Mouse (Mus musculus) telencephalon, adult 2 months (tissue): Measurements from ENCODE around the gene S1pr4.

Experiments used
- DNase-seq: peaks from one replicate; pipeline ENCODE4 v3.0.0-alpha.2; 2011; ENCODE audit warnings: low read depth, low spot score

Gene S1pr4

GRCm38 (mm10) chr10:81500032-81500431 lies at the start of gene S1pr4:
Gene S1pr4 (minus strand): TSS chr10:81500132.
- no peak for DNase-seq

DNA sequence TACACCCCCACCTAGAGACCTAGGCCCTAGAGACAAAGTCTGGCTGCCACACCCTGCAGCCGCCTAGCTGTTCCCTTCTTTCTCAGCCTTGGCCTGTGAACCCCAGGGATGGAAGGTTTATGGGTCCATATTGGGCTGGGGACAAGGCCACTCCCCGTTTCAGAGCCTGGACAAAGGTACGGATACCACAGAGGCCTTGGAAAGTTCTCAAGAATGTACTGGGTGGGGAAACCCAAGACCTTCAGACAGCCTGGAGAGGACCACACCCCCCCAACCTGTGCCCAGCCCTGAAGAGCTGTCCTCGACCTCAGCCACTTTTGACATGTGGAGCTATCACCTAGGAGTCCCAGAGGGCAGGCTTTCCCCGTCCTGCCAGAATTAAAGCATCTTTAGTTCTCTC lies 49.0 kb upstream of the S1pr4 start:
- DNase-seq = no peak

DNA sequence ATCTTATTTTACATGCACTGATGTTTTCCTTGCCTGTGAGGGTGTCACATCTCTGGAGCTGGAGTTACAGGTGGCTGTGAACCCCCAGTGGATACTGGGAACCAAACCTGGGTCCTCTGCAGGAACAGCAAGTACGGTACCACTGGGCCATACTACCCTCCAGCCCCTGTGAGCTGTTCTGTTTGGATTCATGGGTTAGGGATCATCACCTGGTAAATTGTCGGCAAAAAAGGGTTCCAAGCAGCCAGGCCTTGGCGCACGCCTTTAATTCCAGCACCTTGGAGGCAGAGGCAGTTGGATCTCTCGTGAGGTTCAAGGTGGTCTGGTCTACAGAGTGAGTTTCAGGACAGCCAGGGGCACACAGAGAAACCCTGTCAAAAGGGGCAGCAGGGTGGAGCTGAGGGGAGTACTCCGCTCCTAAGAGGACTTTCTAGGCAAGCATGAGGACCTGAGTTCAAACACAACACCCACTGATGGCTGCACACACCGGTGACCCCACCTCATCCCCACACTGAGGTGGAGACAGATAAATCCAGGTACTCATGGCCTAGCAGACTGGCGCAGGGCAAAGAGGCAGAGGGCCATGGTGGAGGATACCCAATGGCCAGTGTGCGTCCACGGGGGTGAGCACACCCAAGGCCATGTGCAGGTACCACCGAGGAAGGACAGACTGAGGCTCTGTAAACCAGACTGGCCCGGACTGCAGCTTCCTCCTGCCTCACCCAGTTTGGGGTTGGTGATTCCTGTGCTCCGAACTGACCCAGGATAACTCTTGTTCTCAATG lies 47.0 kb upstream of the S1pr4 start:
- DNase-seq = no peak

GRCm38 (mm10) chr10:81546332-81546731 lies 46.4 kb upstream of the S1pr4 start:
- no peak for DNase-seq

DNA sequence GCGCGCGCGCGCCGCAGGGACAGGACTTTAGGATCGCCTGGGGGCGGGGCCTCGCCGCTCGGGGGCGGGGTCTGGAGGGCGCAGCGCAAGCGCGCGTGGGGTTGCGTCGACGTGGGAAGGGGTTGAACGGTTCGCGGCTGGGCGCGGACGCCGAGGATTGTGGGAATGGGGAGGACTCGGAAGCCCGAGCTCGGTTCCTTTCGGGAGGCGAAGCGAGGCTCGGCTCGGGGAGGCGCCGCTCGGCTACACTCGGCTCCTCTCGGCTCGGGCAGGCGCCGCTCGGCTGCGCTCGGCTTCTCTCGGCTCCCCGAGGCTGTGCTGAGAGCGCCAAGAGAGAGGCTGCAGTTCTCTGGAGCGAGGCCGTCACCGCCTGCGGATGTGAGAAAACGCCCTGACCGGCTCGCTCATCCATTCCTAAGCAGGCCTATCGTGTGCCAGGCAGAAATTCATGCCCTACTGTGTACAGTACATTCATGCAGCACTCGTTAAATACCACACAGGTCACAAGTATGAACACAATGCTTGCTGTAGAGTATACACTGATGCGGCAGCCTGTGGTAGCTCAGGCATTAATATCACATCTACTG lies 45.3 kb upstream of the S1pr4 start, which contains the start of gene Gna11:
Gene Gna11, minus strand, starts transcription at position 30 of the 587 bp plus-strand sequence.
- DNase-seq = peak; percentile 98

DNA sequence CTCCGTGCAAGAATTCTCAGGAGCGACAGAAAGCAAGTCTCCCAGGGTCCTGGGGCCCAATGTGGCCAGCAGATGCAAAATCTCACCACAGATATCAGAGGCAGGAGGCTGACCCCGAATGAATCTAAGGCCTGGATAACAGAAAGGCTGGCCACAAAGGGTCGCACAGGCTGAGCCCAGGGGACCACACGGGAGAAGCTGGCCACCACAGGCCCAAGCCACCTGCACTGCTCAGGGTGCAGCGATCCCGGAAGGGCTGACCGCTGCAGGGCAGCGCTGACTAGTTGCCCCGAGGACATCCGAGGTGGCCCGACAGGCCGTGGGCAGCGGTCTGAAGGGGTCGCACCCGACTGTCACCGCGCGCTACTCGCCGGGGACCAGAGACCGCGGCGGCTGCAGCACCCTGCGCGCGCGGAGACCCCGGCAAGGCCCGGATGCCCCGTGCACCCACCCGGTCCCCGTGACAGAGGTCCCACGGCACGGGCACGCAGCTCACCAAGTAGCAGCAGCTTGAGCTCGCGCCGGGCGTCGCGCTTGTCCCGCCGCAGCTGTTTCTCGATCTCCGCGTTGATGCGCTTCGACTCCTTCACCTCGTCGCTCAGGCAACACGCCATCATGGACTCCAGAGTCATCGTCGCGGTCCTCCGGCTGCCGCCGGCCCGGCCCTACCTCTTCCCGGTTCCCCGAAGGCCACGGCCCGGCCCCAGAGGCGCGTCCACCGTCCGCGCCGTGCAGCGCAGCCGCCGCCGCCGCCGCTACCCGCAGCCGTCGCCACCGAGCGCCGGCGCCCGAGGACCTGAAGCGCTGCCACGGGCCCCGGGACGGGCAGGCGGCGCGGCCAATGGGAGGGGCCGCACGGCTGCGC lies 44.6 kb upstream of the S1pr4 start:
- no peak for DNase-seq

GRCm38 (mm10) chr10:81543633-81544032 lies 43.7 kb upstream of the S1pr4 start:
- DNase-seq = no peak

GRCm38 (mm10) chr10:81542727-81543460 lies 43.0 kb upstream of the S1pr4 start:
- no peak for DNase-seq

- DNase-seq = no peak
Observed at GRCm38 (mm10) chr10:81541803-81542202, 41.9 kb upstream of the S1pr4 start.

DNA sequence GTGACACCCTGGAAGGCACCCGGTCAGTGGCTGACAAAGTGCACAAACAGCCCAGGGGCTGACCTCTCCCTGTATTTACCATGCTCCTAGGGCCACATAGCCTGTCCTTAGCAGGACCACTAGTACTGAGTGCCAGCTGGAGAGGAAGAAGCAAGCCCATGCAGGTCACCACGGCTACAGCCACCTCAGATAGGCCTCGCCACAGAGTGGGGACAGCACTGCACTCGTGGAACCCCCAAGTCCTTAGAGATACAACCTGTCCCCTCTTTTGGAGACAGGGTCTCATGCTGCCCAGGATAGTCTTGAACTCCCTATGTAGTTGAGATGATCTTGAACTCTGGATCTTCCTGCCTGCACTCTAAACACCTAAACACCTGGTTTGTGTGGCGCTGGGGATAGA lies 41.4 kb upstream of the S1pr4 start:
- DNase-seq = no peak

- peak; percentile 58 for DNase-seq
Observed at GRCm38 (mm10) chr10:81538321-81539048, 38.6 kb upstream of the S1pr4 start.

DNA sequence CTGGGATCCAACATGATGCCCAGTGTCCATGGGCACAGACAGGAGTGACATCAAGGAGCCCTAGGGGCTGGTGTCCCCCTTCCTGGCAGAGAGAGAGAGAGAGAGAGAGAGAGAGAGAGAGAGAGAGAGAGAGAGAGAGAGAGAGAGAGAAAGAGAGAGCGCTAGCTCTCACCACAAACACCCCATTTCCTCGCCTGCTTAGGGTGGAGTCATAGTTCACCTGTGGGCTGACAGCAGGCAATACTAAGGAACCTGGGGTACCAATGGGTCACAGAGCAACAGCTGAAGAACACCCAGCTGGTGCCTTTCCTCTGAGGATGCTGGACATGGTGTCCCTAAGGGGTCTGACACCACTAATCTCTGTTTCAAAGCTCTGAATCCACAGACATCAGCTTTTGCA lies 37.5 kb upstream of the S1pr4 start:
- no peak for DNase-seq

DNA sequence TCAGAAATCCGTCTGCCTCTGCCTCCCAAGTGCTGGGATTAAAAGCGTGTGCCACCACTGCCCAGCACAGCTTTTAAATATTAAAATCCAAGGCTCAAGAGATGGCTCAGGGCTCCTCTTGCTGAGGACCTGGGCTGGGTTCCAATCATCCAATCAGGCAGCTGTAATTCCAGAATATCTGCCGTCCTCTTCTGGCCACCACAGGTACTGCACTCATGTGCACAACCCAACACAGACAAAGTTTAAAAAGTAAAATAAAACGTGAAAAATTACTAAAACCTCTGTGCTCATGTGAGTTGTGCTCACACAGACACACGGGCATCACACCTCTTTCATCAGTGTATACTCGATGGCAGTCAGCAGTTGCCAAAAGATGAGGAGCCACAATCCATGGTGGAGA lies 36.8 kb upstream of the S1pr4 start:
- no peak for DNase-seq

DNA sequence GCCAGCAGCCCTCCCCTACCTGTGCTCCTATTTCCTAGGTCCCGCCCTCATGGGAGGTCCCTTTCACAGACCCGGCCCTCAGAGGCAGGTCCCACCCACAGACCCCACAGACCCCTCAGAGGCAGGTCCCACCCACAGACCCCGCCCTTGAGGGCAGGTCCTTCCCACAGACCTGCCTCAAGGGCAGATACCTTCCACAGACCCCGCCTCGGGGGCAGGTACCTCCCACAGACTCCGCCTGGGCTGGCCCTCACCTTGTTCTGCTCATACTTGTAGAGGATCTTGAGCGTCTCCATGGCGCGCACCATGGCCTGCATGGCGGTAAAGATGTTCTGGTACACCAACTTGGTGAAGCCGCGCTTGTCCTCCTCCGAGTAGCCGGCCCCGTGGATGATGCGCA lies 34.9 kb upstream of the S1pr4 start:
- DNase-seq = no peak

DNA sequence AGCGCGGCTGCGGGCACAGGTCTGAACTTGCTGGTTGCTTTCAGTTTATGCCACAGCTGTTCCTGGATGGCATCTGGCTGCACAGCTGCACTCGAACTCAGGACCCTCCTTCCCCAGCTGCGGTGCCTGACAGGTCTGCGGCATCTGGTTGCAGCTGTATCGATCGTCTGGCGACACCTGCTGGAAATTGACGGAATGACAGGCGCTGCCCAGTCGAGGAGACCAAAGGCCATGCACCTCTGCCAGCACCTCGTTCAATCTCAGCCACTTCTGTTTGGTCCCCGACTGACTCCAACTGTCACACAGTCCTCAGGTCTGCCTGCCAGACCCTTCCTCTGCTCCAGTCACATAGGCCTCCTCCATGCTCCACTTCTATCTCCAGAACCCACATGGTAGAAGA lies 26.8 kb upstream of the S1pr4 start:
- DNase-seq = no peak

- no peak for DNase-seq
Observed at GRCm38 (mm10) chr10:81525017-81525694, 25.2 kb upstream of the S1pr4 start.

- peak; percentile 45 for DNase-seq
Observed at GRCm38 (mm10) chr10:81524051-81524605, 24.2 kb upstream of the S1pr4 start, which contains the start of gene Gna15. Gene Gna15 (minus strand): TSS chr10:81524225.

- DNase-seq = no peak
Observed at GRCm38 (mm10) chr10:81523570-81523969, 23.6 kb upstream of the S1pr4 start.

- no peak for DNase-seq
Observed at GRCm38 (mm10) chr10:81523142-81523541, 23.2 kb upstream of the S1pr4 start.

DNA sequence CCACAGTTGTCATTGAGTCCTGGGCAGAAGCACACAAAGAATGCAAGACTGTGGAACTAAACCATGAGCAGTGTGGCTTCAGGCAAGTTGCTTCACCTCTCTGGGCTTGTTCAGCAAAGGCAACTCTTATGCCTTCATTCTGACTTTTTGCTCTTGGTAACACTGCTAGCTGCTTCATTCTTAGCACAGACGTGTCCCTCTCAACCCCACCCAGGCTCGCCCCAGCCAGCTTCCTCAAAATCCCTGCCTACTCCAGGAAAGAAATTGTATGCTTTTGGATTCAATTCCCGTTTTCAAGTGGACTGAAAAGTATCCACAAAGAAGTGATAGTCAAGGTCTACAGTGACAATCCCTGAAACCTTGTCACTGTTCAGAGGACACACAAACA lies 20.0 kb upstream of the S1pr4 start:
- DNase-seq = no peak
